Mouse (Mus musculus) cortical plate, adult 2 months (tissue): ENCODE data around the gene Ptprd.

Source experiments
- CTCF ChIP-seq: fragments of 200-500 bp; IDR thresholded peaks from 2 replicates; pipeline ENCODE4 v1.5.1; 2011; ENCODE audit warnings: mild to moderate bottlenecking, control low read depth, low read length; ENCODE audit not compliant: insufficient read depth; ENCODE audit errors: extremely low read depth
- POLR2A ChIP-seq: fragments of 200-500 bp; IDR thresholded peaks from 2 replicates; pipeline ENCODE4 v1.6.1; 2011; ENCODE audit warnings: mild to moderate bottlenecking, low read length, control low read depth; ENCODE audit not compliant: insufficient read depth; ENCODE audit errors: extremely low read depth

DNA sequence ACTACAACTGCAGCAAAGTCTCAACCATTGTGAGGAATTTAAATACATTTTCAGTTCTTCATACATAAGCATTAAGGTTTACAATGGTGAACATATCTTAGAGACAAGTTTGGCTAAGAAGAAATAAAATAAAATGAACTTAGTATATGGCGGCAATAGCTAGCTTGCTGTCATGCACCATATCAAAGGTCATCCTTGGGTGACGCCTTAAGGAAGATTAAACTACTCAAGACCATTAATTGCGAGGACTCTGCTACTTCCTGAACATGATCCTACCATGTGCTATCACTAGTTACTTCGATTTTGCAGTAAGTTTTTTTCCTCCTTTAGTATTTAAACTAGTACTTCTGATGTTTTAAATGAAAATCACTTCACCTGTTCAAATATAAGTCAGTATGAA, 1949.0 kb downstream of the Ptprd start:
- TF ChIP-seq CTCF (no peak), POLR2A (no peak)
